Mouse (Mus musculus) left cerebral cortex, postnatal 25 days (tissue): Measurements from ENCODE around the gene BC048403. TPM values are rescaled to one million over a fixed set of nuclear protein-coding genes. Genes with fewer than 3 reads are reported as not detected.

Experiments used
- DNase-seq, 2 experiments: peaks; one replicate each; pipeline ENCODE4 v3.0.0; 2022; ENCODE audit warnings: low spot score in 2 of 2, mixed read lengths in 1 of 2
- intact Hi-C: fragments of 180-260 bp; cut with DNase I; formaldehyde crosslinking; loops from one replicate; pipeline ENCODE4 v1.15.1; 2025
- total RNA-seq, 2 experiments: library from RNA; stranded (reverse); gene quantifications; 2 replicates each; pipeline ENCODE4 v1.2.3; 2021

The BC048403 gene
- total RNA-seq, 2 experiments from 2014 or later, result 9.9 to 10.2 TPM

- no peak for DNase-seq
- intact Hi-C loops, result no loop called here
These were observed 56.5 kb downstream of the BC048403 start for GRCm38 (mm10) chr10:121796027-121796802.

GRCm38 (mm10) chr10:121800041-121800440 lies 60.3 kb downstream of the BC048403 start:
- intact Hi-C loops, result no loop called here

More at GRCm38 (mm10) chr10:121800041-121800440, 60.3 kb downstream of the BC048403 start:
- DNase-seq, result no peak

Other genes with a start within 250 kb of the BC048403 start
- 10 to 100 TPM; 46.1 to 49.4 TPM for gene Tbk1, start 153.2 kb upstream of the BC048403 start, total RNA-seq
- 10 to 100 TPM; 58.5 to 69.1 TPM for gene Xpot, start 113.6 kb upstream of the BC048403 start, total RNA-seq
- gene D930020B18Rik, start 98.3 kb upstream of the BC048403 start, total RNA-seq, result under 1 TPM; 0.11 to 0.32 TPM